Mouse (Mus musculus) liver, adult 2 months (tissue): ENCODE measurements around the gene Tmed3.

Source experiments
- CTCF ChIP-seq: fragments of 200-500 bp; IDR thresholded peaks from 2 replicates; pipeline ENCODE4 v1.5.1; 2011; ENCODE audit warnings: low read depth, low read length, control low read depth
- POLR2A ChIP-seq: fragments of 200-500 bp; IDR thresholded peaks from 2 replicates; pipeline ENCODE4 v1.6.1; 2011; ENCODE audit warnings: low read length, control low read depth; ENCODE audit not compliant: insufficient read depth; ENCODE audit errors: extremely low read depth

GRCm38 (mm10) chr9:89736932-89737705 is 32.3 kb upstream of the Tmed3 start:
- TF ChIP-seq POLR2A (no peak), CTCF (no peak)
